Mouse (Mus musculus): ENCODE data around the gene Abtb2.

Abtb2 gene

GRCm38 (mm10) chr2:103584093-103584492 is 18.0 kb downstream of the Abtb2 start:
- no peak for DNase-seq (ENCODE audit: low spot score in 2 of 2)

- DNase-seq (ENCODE audit: low spot score in 2 of 2), result no peak
Measured at GRCm38 (mm10) chr2:103586423-103586822, 20.3 kb downstream of the Abtb2 start.

- DNase-seq (ENCODE audit: low spot score in 2 of 2), result no peak
Measured at GRCm38 (mm10) chr2:103588776-103589175, 22.7 kb downstream of the Abtb2 start.

GRCm38 (mm10) chr2:103589400-103589799 is 23.3 kb downstream of the Abtb2 start:
- no peak for DNase-seq (ENCODE audit: low spot score in 2 of 2)

- DNase-seq (ENCODE audit: low spot score in 2 of 2), result no peak
Measured at GRCm38 (mm10) chr2:103590645-103591044, 24.5 kb downstream of the Abtb2 start.

- no peak for DNase-seq (ENCODE audit: low spot score in 2 of 2)
Measured at GRCm38 (mm10) chr2:103591742-103592590, 25.9 kb downstream of the Abtb2 start.

GRCm38 (mm10) chr2:103592591-103592929 is 26.4 kb downstream of the Abtb2 start:
- no peak for DNase-seq (ENCODE audit: low spot score in 2 of 2)

GRCm38 (mm10) chr2:103594592-103595011 is 28.5 kb downstream of the Abtb2 start:
- DNase-seq (ENCODE audit: low spot score in 2 of 2), result no peak

- no peak for DNase-seq (ENCODE audit: low spot score in 2 of 2)
Measured at GRCm38 (mm10) chr2:103595028-103595651, 29.0 kb downstream of the Abtb2 start.

- DNase-seq (ENCODE audit: low spot score in 2 of 2), result no peak
Measured at GRCm38 (mm10) chr2:103599296-103599695, 33.2 kb downstream of the Abtb2 start.

GRCm38 (mm10) chr2:103600165-103600891 is 34.2 kb downstream of the Abtb2 start:
- DNase-seq (ENCODE audit: low spot score in 2 of 2), result no peak

GRCm38 (mm10) chr2:103601126-103601525 is 35.0 kb downstream of the Abtb2 start:
- DNase-seq (ENCODE audit: low spot score in 2 of 2), result no peak

- DNase-seq (ENCODE audit: low spot score in 2 of 2), result no peak
Measured at GRCm38 (mm10) chr2:103601531-103601930, 35.4 kb downstream of the Abtb2 start.

- DNase-seq (ENCODE audit: low spot score in 2 of 2), result no peak
Measured at GRCm38 (mm10) chr2:103603209-103603608, 37.1 kb downstream of the Abtb2 start.

- DNase-seq (ENCODE audit: low spot score in 2 of 2), result no peak
Measured at GRCm38 (mm10) chr2:103603869-103604268, 37.8 kb downstream of the Abtb2 start.

GRCm38 (mm10) chr2:103605805-103606498 is 39.8 kb downstream of the Abtb2 start:
- DNase-seq (ENCODE audit: low spot score in 2 of 2), result no peak

GRCm38 (mm10) chr2:103607926-103608325 is 41.8 kb downstream of the Abtb2 start:
- DNase-seq (ENCODE audit: low spot score in 2 of 2), result peak; percentile 42 to 58

GRCm38 (mm10) chr2:103608947-103609346 is 42.8 kb downstream of the Abtb2 start:
- DNase-seq (ENCODE audit: low spot score in 2 of 2), result no peak

GRCm38 (mm10) chr2:103609499-103609898 is 43.4 kb downstream of the Abtb2 start:
- DNase-seq (ENCODE audit: low spot score in 2 of 2), result no peak

- DNase-seq (ENCODE audit: low spot score in 2 of 2), result no peak
Measured at GRCm38 (mm10) chr2:103610831-103611535, 44.9 kb downstream of the Abtb2 start.

- no peak for DNase-seq (ENCODE audit: low spot score in 2 of 2)
Measured at GRCm38 (mm10) chr2:103613865-103614264, 47.8 kb downstream of the Abtb2 start.

All from thymus, postnatal 10 days (tissue).